Mouse (Mus musculus) lung, embryonic 14.5 days (tissue): ENCODE measurements at regions not wholly inside any gene's neighbourhood (a gene's known extent, or its start where the extent isn't known, plus 50 kb on each side); places are given as distances from the start of the nearest gene placed in this dataset.

Source experiments
- ATAC-seq: fragments of 200-750 bp; cut with Nextera tagmentation; 2 replicates; pipeline ENCODE4 v1.8.0; 2017; ENCODE audit warnings: mild to moderate bottlenecking, moderate TSS enrichment, moderate library complexity; ENCODE audit not compliant: insufficient read depth
- DNase-seq: peaks from one replicate; pipeline ENCODE4 v3.0.0-alpha.2; 2015
- H3K27ac ChIP-seq: fragments of 300-500 bp; sonication (generic); 2 replicates; pipeline ENCODE4 v1.5.1; 2014; ENCODE audit warnings: low read depth, mild to moderate bottlenecking, moderate library complexity
- H3K27me3 ChIP-seq: fragments of 300-500 bp; sonication (generic); 2 replicates; pipeline ENCODE4 v1.6.1; 2014; ENCODE audit warnings: low read length, control low read depth; ENCODE audit not compliant: insufficient read depth
- H3K36me3 ChIP-seq: fragments of 300-500 bp; sonication (generic); 2 replicates; pipeline ENCODE4 v1.6.1; 2014; ENCODE audit warnings: control low read depth; ENCODE audit not compliant: insufficient read depth
- H3K4me1 ChIP-seq: fragments of 300-500 bp; sonication (generic); 2 replicates; pipeline ENCODE4 v1.6.1; 2014; ENCODE audit warnings: antibody characterized with exemption, control low read depth; ENCODE audit not compliant: insufficient read depth
- H3K4me2 ChIP-seq: fragments of 300-500 bp; sonication (generic); 2 replicates; pipeline ENCODE4 v1.6.1; 2014; ENCODE audit warnings: mild to moderate bottlenecking
- H3K4me3 ChIP-seq: fragments of 300-500 bp; sonication (generic); 2 replicates; pipeline ENCODE4 v1.5.1; 2014; ENCODE audit warnings: low read depth, low read length
- H3K9ac ChIP-seq: fragments of 300-500 bp; sonication (generic); 2 replicates; pipeline ENCODE4 v1.6.1; 2014
- H3K9me3 ChIP-seq: fragments of 300-500 bp; sonication (generic); 2 replicates; pipeline ENCODE4 v1.6.1; 2016; ENCODE audit warnings: low read depth, low read length, control low read depth
- CTCF ChIP-seq: IDR thresholded peaks from 2 replicates; pipeline ENCODE4 v1.5.1; 2016; ENCODE audit warnings: antibody characterized with exemption, low read depth
- WGBS: fragments of 180-500 bp; shearing (Covaris S2); extraction: QIAGEN DNeasy Blood & Tissue Kit; methylation state at CpG from one replicate; pipeline ENCODE4 v1.1.7; 2014; 5-methylcytosine and 5-hydroxymethylcytosine counted together

- ATAC-seq, result no peak
- H3K4me2 ChIP-seq, result no peak overlapping the region
- no peaks in the 10 kb centered on the region for H3K36me3 ChIP-seq
- no peak for TF ChIP-seq CTCF
- no peak overlapping the region for H3K9ac ChIP-seq
- no peaks in the 10 kb centered on the region for H3K9me3 ChIP-seq
- no peak for DNase-seq
- no peak overlapping the region for H3K4me3 ChIP-seq
- no peak overlapping the region for H3K27ac ChIP-seq
- H3K27me3 ChIP-seq, result no peaks in the 10 kb centered on the region
- no peaks in the 10 kb centered on the region for H3K4me1 ChIP-seq
- 24% methylated on average over 2 of the region's 2 CpGs for WGBS
Observed at GRCm38 (mm10) chr17:64961887-64962286, 126.0 kb upstream of the 4930583I09Rik start.

GRCm38 (mm10) chr17:64957495-64957894, 121.6 kb upstream of the 4930583I09Rik start:
- H3K9ac ChIP-seq, result no peak overlapping the region
- TF ChIP-seq CTCF, result no peak
- DNase-seq (no peak), ATAC-seq (no peak)
- H3K9me3 ChIP-seq, result no peaks in the 10 kb centered on the region
- WGBS, result 53% methylated on average over 9 of the region's 9 CpGs
- H3K36me3 ChIP-seq, result no peaks in the 10 kb centered on the region
- H3K27ac ChIP-seq, result no peak overlapping the region
- H3K27me3 ChIP-seq, result no peaks in the 10 kb centered on the region
- H3K4me2 ChIP-seq, result no peak overlapping the region
- H3K4me1 ChIP-seq, result no peaks in the 10 kb centered on the region
- no peak overlapping the region for H3K4me3 ChIP-seq

- Histone ChIP-seq H3K27me3 (no peaks in the 10 kb centered on the region), H3K4me1 (no peaks in the 10 kb centered on the region), H3K4me2 (no peak overlapping the region), H3K4me3 (no peak overlapping the region), H3K9me3 (no peaks in the 10 kb centered on the region), H3K36me3 (no peaks in the 10 kb centered on the region), H3K27ac (no peak overlapping the region), H3K9ac (no peak overlapping the region)
- ATAC-seq (no peak), DNase-seq (no peak)
- whole genome bisulfite sequencing, result 71% methylated on average over 7 of the region's 7 CpGs
- TF ChIP-seq CTCF, result no peak
Observed at GRCm38 (mm10) chr17:64956506-64956905, 120.6 kb upstream of the 4930583I09Rik start.

GRCm38 (mm10) chr17:64953275-64953674, 117.4 kb upstream of the 4930583I09Rik start:
- Histone ChIP-seq H3K4me3 (no peak overlapping the region), H3K9me3 (no peaks in the 10 kb centered on the region), H3K36me3 (no peaks in the 10 kb centered on the region), H3K27ac (no peak overlapping the region), H3K4me1 (no peaks in the 10 kb centered on the region), H3K4me2 (no peak overlapping the region), H3K27me3 (no peaks in the 10 kb centered on the region), H3K9ac (no peak overlapping the region)
- TF ChIP-seq CTCF, result no peak
- WGBS, result 94% methylated on average over 7 of the region's 7 CpGs
- no peak for ATAC-seq
- no peak for DNase-seq

- Histone ChIP-seq H3K36me3 (no peaks in the 10 kb centered on the region), H3K4me2 (no peak overlapping the region), H3K9me3 (no peaks in the 10 kb centered on the region), H3K9ac (no peak overlapping the region), H3K4me3 (no peak overlapping the region), H3K4me1 (no peaks in the 10 kb centered on the region), H3K27me3 (no peaks in the 10 kb centered on the region), H3K27ac (no peak overlapping the region)
- ATAC-seq (no peak), DNase-seq (no peak)
- no peak for TF ChIP-seq CTCF
- WGBS, result 58% methylated on average over 1 of the region's 1 CpGs
Observed at GRCm38 (mm10) chr17:64951625-64951940, 115.7 kb upstream of the 4930583I09Rik start.

- H3K4me2 ChIP-seq, result no peak overlapping the region
- 53% methylated on average over 6 of the region's 6 CpGs for WGBS
- H3K4me1 ChIP-seq, result no peaks in the 10 kb centered on the region
- DNase-seq, result no peak
- no peak overlapping the region for H3K27ac ChIP-seq
- H3K27me3 ChIP-seq, result no peaks in the 10 kb centered on the region
- no peak overlapping the region for H3K4me3 ChIP-seq
- TF ChIP-seq CTCF, result no peak
- no peaks in the 10 kb centered on the region for H3K9me3 ChIP-seq
- ATAC-seq, result no peak
- H3K36me3 ChIP-seq, result no peaks in the 10 kb centered on the region
- no peak overlapping the region for H3K9ac ChIP-seq
Observed at GRCm38 (mm10) chr17:64950802-64951624, 115.1 kb upstream of the 4930583I09Rik start.

- no peak overlapping the region for H3K4me3 ChIP-seq
- no peak overlapping the region for H3K4me2 ChIP-seq
- no peaks in the 10 kb centered on the region for H3K27me3 ChIP-seq
- H3K27ac ChIP-seq, result no peak overlapping the region
- TF ChIP-seq CTCF, result no peak
- H3K36me3 ChIP-seq, result no peaks in the 10 kb centered on the region
- H3K9ac ChIP-seq, result no peak overlapping the region
- ATAC-seq (no peak), DNase-seq (no peak)
- no peaks in the 10 kb centered on the region for H3K9me3 ChIP-seq
- no peaks in the 10 kb centered on the region for H3K4me1 ChIP-seq
- WGBS, result 46% methylated on average over 2 of the region's 2 CpGs
Observed at GRCm38 (mm10) chr17:64943213-64943612, 107.3 kb upstream of the 4930583I09Rik start.

GRCm38 (mm10) chr17:64941555-64941954, 105.7 kb upstream of the 4930583I09Rik start:
- H3K36me3 ChIP-seq, result no peaks in the 10 kb centered on the region
- DNase-seq (no peak), ATAC-seq (no peak)
- no peaks in the 10 kb centered on the region for H3K9me3 ChIP-seq
- no peaks in the 10 kb centered on the region for H3K4me1 ChIP-seq
- H3K27me3 ChIP-seq, result no peaks in the 10 kb centered on the region
- H3K27ac ChIP-seq, result no peak overlapping the region
- H3K4me3 ChIP-seq, result no peak overlapping the region
- no peak for TF ChIP-seq CTCF
- WGBS, result 92% methylated on average over 6 of the region's 6 CpGs
- no peak overlapping the region for H3K9ac ChIP-seq
- no peak overlapping the region for H3K4me2 ChIP-seq
